Mouse (Mus musculus) liver, embryonic 14.5 days (tissue): ENCODE measurements around the gene Shisa3. TPM values are rescaled to one million over a fixed set of nuclear protein-coding genes. Genes with fewer than 3 reads are reported as not detected.
A peak's percentile ranks its signal among the peaks of the same experiment; 100 is the strongest.

Experiments
- ATAC-seq: fragments of 200-750 bp; cut with Nextera tagmentation; 2 replicates; pipeline ENCODE4 v1.8.0; 2017; ENCODE audit warnings: moderate number of reproducible peaks, mild to moderate bottlenecking, moderate library complexity; ENCODE audit not compliant: insufficient read depth
- DNase-seq, 3 experiments: peaks; one replicate each; pipeline ENCODE4 v3.0.0-alpha.2; 2012 to 2013; ENCODE audit warnings: low read depth in 3 of 3, low spot score in 3 of 3
- H3K27ac ChIP-seq: fragments of 300-500 bp; sonication (generic); 2 replicates; pipeline ENCODE4 v1.5.1; 2014; ENCODE audit warnings: moderate library complexity, mild to moderate bottlenecking, control low read depth, inconsistent platforms
- H3K27me3 ChIP-seq: fragments of 300-500 bp; sonication (generic); 2 replicates; pipeline ENCODE4 v1.6.1; 2014; ENCODE audit warnings: mild to moderate bottlenecking, low read length, moderate library complexity; ENCODE audit not compliant: control insufficient read depth, insufficient read depth
- H3K36me3 ChIP-seq: fragments of 300-500 bp; sonication (generic); replicated peaks from 2 replicates; pipeline ENCODE4 v1.6.1; 2014; ENCODE audit warnings: low read depth; ENCODE audit not compliant: control insufficient read depth, insufficient read depth
- H3K4me1 ChIP-seq, 2 experiments: fragments of 200-500 bp in 1 of 2; fragments of 300-500 bp in 1 of 2; sonication (generic) in 1 of 2; replicated peaks; 2 replicates each; pipeline ENCODE4 v1.6.1; 2012 to 2014; ENCODE audit warnings: antibody characterized with exemption in 1 of 2, inconsistent platforms in 1 of 2, low read length in 1 of 2; ENCODE audit not compliant: control insufficient read depth in 2 of 2, insufficient read depth in 2 of 2
- H3K4me2 ChIP-seq: fragments of 300-500 bp; sonication (generic); 2 replicates; pipeline ENCODE4 v1.6.1; 2014; ENCODE audit warnings: low read depth, mild to moderate bottlenecking, control low read depth, moderate library complexity
- H3K4me3 ChIP-seq, 2 experiments: fragments of 200-500 bp in 1 of 2; fragments of 300-500 bp in 1 of 2; sonication (generic) in 1 of 2; 2 replicates each; pipeline ENCODE4 v1.5.1; 2012 to 2014; ENCODE audit warnings: low read depth in 2 of 2, low read length in 2 of 2, mild to moderate bottlenecking in 2 of 2, control low read depth in 1 of 2, inconsistent platforms in 1 of 2, moderate library complexity in 1 of 2; ENCODE audit not compliant: insufficient read depth in 1 of 2
- H3K9ac ChIP-seq: fragments of 300-500 bp; sonication (generic); replicated peaks from 2 replicates; pipeline ENCODE4 v1.6.1; 2014; ENCODE audit warnings: mild to moderate bottlenecking, control low read depth, moderate library complexity
- H3K9me3 ChIP-seq: fragments of 300-500 bp; sonication (generic); 2 replicates; pipeline ENCODE4 v1.6.1; 2016; ENCODE audit warnings: low read length, mixed read lengths; ENCODE audit not compliant: control insufficient read depth
- CTCF ChIP-seq: IDR thresholded peaks from 2 replicates; pipeline ENCODE4 v1.5.1; 2016; ENCODE audit warnings: antibody characterized with exemption, low read depth, control low read depth
- EP300 ChIP-seq: IDR thresholded peaks from 2 replicates; pipeline ENCODE4 v1.6.1; 2016; ENCODE audit warnings: antibody characterized with exemption, low read depth
- WGBS: fragments of 180-500 bp; shearing (Covaris S2); extraction: QIAGEN DNeasy Blood & Tissue Kit; methylation state at CpG from one replicate; pipeline ENCODE4 v1.1.7; 2014; ENCODE audit not compliant: insufficient replicate concordance; 5-methylcytosine and 5-hydroxymethylcytosine counted together
- polyA plus RNA-seq, 2 experiments: library from polyadenylated mRNA; depleted of rRNA in 1 of 2; stranded (reverse) in 1 of 2; unstranded in 1 of 2; fragments of >200 nt; fragmentation: Nextera tagmentation in 1 of 2; extraction: Ambion mirVana in 1 of 2; gene quantifications; 2 replicates each; pipeline versions ENCODE4 v1.2.1 to v1.2.3; 2012 to 2014

Shisa3 gene
- polyA plus RNA-seq, 2 experiments, result 0.55 to 0.68 TPM

GRCm38 (mm10) chr5:67646756-67647529 lies 39.3 kb downstream of the Shisa3 start:
- WGBS, result 87% methylated on average over 20 of the region's 20 CpGs

GRCm38 (mm10) chr5:67647568-67647967 lies 39.9 kb downstream of the Shisa3 start:
- Histone ChIP-seq H3K27ac (no peak overlapping the region), H3K9ac (no peak overlapping the region), H3K4me2 (no peak overlapping the region), H3K36me3 (peaks cover 55% of the 10 kb centered on the region), H3K27me3 (no peaks in the 10 kb centered on the region), H3K4me1 (no peaks in the 10 kb centered on the region), H3K4me3 (no peak overlapping the region), H3K9me3 (no peaks in the 10 kb centered on the region)
- TF ChIP-seq EP300, result no peak
- peak; percentile 61 for TF ChIP-seq CTCF
- no peak for DNase-seq
- WGBS, result 86% methylated on average over 21 of the region's 21 CpGs
- ATAC-seq, result no peak

More at GRCm38 (mm10) chr5:67646756-67647529, 39.3 kb downstream of the Shisa3 start:
- no peak overlapping the region for H3K4me2 ChIP-seq
- ATAC-seq (no peak), DNase-seq (no peak)
- H3K36me3 ChIP-seq, result peaks cover 55% of the 10 kb centered on the region
- no peak overlapping the region for H3K4me3 ChIP-seq
- H3K4me1 ChIP-seq, result no peaks in the 10 kb centered on the region
- no peaks in the 10 kb centered on the region for H3K9me3 ChIP-seq
- H3K27ac ChIP-seq, result no peak overlapping the region
- no peaks in the 10 kb centered on the region for H3K27me3 ChIP-seq
- H3K9ac ChIP-seq, result no peak overlapping the region
- TF ChIP-seq EP300, result no peak
- TF ChIP-seq CTCF, result no peak

DNA sequence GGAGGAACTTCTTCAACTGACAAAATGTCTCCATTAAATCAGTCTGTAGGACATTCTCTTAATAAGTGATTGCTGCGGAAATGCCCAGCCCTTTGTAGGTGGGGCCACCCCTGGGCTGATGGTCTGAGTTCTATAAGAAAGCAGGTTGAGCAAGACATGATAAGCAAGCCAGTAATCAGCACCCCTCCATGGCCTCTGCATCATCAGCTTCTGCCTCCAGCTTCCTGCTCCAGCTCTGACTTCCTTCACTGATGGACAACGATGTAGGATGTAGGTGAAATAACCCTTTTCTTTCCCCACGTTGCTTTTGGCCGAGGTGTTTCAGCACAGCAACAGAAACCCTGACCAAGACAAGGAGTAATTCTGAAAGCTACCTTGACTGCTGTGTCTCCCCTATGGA lies 41.5 kb downstream of the Shisa3 start:
- no peaks in the 10 kb centered on the region for H3K4me1 ChIP-seq
- no peak overlapping the region for H3K4me3 ChIP-seq
- TF ChIP-seq CTCF (no peak), EP300 (no peak)
- no peak overlapping the region for H3K4me2 ChIP-seq
- DNase-seq, result no peak
- H3K9ac ChIP-seq, result no peak overlapping the region
- no peaks in the 10 kb centered on the region for H3K27me3 ChIP-seq
- H3K36me3 ChIP-seq, result peaks cover 57% of the 10 kb centered on the region
- H3K9me3 ChIP-seq, result no peaks in the 10 kb centered on the region
- ATAC-seq, result no peak
- no peak overlapping the region for H3K27ac ChIP-seq
- 68% methylated on average over 4 of the region's 4 CpGs for WGBS

GRCm38 (mm10) chr5:67650021-67650420 lies 42.3 kb downstream of the Shisa3 start:
- Histone ChIP-seq H3K4me1 (no peaks in the 10 kb centered on the region), H3K27me3 (no peaks in the 10 kb centered on the region), H3K9ac (no peak overlapping the region), H3K36me3 (peaks cover 62% of the 10 kb centered on the region), H3K4me2 (no peak overlapping the region), H3K4me3 (no peak overlapping the region), H3K9me3 (no peaks in the 10 kb centered on the region), H3K27ac (no peak overlapping the region)
- ATAC-seq, result no peak
- TF ChIP-seq EP300, result no peak
- no peak for TF ChIP-seq CTCF
- DNase-seq, result no peak
- WGBS, result 83% methylated on average over 5 of the region's 5 CpGs

DNA sequence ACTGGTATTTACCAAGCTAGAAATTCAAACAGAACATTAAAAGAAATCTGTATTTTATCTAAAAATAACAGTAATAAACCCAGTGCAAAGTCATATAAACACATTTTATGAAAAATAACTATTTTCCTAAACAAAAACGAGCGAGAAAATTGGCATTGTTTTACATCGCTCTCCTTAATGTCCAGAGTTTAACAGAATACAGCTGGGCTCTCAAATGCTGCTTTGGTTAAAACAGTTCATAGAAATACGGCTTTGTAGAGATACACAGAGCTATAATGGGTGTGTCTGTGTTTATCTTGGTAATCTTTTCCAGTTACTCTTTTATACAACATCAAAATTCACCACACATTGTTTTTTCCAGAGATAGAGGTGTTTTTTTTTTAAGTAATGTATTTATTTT lies 44.8 kb downstream of the Shisa3 start:
- no peak for ATAC-seq
- 81% methylated on average over 4 of the region's 4 CpGs for WGBS

More for the DNA sequence above, 44.8 kb downstream of the Shisa3 start:
- Histone ChIP-seq H3K27me3 (no peaks in the 10 kb centered on the region), H3K4me3 (no peak overlapping the region), H3K9me3 (no peaks in the 10 kb centered on the region), H3K4me1 (no peaks in the 10 kb centered on the region), H3K4me2 (no peak overlapping the region), H3K9ac (no peak overlapping the region), H3K36me3 (peaks cover 56% of the 10 kb centered on the region), H3K27ac (no peak overlapping the region)
- DNase-seq, result no peak
- TF ChIP-seq EP300 (no peak), CTCF (no peak)
